Mouse (Mus musculus) NIH3T3 (cell line): Measurements from ENCODE around the gene Sectm1a.
"Not testable (repeated sequence)": the region's sequence is repeated elsewhere in the genome, so short reads cannot be mapped to it uniquely, and the experiment has no call there.

Source experiments
- DNase-seq: peaks from one replicate; pipeline ENCODE4 v3.0.0-alpha.2; 2012; ENCODE audit warnings: low read depth

The Sectm1a gene

DNA sequence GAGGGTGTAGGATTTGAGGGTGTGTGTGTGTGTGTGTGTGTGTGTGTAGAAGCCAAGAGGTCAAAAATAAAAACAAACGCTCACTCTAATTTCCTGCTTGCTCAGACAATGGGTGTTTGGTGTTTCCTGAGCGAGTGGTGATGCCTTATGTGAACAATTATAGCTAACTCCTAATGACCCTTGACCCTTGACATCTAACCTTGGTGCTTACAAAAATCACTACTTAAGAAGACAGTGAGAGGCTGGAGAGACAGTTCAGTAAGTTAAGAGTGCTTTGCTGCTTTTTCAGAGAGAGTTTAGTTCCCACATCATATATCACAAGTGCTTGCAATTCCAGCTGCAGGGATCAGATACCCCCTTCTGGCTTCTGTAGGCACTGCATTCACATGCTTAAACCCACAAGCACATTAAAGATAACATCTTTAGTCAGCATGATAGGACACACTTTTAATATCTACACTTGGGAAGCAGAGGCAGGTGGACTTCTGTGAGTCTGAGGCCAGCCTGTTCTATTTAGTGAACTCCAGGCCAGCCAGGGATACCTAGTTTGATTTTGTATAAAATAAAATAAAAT is 33.1 kb downstream of the Sectm1a start:
- peak; percentile 78 for DNase-seq

DNA sequence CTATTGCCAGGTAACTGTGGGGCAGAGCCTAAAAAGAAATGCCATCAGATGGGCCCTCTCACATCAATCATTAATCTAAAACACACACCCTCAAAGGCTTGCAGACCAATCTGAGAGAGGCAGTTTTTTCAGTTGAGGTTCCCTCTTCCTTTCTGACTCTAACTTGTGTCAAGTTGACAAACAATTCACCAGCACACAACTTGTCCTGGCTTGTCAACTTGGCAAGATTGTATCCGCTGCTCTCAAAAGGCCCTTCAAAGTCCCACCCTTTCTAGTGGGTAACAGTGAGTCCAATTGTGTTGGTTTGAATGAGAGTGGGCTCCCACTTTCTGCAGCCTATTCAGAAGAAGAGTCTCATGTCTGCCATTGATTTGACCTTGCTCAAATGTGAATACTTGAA is 35.7 kb downstream of the Sectm1a start:
- DNase-seq: no peak

DNA sequence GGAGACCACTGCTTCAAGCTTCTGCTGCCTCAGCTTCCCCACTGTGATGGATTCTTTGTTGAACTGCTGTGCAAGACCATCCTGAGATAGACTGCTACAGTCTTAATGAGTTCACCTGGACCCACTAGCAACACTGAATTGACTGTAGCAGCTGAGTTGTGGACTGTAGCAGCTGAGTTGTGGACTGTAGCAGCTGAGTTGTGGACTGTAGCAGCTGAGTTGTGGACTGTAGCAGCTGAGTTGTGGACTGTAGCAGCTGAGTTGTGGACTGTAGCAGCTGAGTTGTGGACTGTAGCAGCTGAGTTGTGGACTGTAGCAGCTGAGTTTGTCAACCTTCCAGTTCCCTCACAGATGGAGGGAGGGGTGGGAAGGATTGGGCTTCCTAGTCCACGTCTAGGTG is 38.0 kb downstream of the Sectm1a start:
- DNase-seq: not testable (repeated sequence)

DNA sequence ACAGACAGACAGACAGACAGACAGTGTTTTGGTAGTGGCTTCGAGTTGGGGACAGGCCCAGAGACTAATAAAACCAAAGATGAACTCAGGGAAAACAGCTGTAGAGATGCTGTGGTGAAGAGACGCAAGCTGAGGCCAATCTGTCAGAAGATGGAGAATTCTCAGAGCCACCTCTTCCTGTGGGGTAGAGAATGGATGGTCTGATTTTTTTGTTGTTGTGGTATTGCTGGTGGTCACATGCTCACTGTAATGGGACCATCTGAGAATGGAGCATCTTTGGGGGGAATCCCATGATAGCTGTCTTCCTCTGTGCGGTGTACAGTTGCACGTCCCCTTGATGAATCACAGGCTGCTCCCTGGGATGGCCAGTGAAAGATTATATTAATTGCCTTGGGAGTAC is 38.5 kb downstream of the Sectm1a start:
- DNase-seq: no peak

DNA sequence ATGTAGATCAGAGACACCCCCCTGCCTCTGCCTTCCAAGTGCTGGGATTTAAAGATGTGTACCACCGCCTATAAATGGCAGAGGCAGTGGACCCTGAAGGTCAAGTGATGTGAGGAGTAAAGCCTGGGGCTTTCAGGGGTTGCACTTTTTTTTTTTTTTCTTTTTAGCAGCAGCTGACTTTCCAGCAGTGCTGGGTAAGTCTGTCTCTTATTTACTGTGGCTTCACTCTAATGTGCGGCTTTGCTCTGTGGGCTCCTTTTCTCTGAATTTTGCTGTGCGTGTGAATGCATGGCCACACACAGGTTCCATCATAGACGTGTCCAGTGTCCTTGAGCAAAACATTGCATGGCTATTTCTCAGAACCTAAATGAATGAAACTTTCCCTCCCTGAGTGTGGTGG is 39.4 kb downstream of the Sectm1a start:
- no peak for DNase-seq

DNA sequence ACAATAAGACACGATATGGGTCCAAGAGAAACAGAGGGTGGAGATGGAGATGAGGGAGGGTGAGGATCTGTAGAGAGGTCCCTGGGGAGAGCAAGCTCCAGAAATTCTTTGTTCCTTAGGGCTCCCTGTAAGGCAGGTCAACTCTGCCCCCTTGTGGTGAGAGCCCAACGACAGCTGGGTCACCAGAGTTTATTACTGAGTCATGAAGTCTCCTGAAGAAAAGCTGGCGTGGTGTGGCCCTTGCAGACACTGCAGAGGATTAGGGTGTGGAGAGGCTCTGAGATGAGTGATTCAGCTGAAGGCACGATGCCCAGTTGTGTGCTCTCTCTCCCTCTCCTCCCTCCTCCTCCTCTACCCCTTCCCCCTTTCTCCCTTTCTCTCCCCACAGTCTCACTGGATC is 39.8 kb downstream of the Sectm1a start:
- peak; percentile 97 for DNase-seq

DNA sequence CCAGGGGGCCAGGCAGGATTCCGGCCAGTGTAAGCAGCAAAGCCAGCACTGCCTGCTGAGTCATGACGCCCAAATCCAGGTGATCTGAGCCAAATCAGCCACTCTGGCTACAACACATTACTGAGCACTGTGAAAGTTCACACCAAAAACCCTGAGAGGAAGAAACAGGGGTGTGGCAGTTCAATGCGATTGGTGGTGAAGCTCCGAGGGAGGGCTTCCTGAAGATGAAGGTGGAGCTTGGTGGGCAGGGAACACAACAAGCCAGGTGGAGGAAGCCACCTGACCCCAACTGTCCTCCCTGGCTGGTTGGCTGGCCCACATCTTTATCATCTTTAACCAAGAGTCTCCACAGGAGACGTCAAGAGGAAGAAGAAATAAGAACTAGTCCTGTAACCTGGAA is 41.7 kb downstream of the Sectm1a start, which contains the start of gene Cd7:
Gene Cd7 (minus strand): TSS at position 117 of the 400 bp plus-strand sequence.
- DNase-seq: no peak

DNA sequence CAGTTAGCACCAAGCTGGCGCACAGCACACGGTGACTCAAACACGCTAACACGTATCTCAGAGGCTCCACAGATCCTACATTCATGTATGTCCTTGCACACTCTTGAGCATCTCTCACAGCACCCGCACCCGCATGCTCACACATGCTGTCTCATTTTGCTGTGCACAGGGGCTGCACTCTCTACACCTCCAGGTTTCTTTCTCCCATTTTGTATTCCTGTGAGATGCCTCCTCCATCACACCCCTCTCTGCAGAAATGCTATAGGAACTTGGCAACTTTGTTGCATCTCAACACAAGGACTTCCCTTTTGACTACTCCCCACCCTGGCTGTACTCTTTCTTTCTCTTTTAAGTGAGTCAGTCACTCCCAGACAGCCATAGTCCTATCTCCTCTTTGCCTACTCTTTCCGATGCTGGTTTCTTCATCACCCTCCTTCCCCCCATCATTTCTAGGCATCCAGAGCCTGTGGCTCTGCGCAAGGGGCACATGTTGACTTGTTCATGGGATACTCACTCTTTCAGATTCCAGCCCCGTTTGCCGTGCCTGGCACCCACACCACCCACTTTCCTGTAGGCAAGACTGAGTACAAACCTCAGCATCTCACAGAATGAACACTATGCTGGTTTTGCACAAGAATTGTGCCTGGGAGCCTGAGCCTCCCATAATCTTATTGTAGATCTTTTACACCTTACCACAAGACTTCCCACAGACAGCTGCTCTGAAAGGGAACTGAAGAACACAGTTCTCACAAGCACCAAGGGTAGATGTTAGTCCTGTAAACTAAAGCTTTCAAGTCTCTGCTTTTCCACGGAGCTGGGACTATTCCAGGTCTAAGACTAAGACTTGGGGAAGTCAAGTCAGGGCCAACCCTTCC is 42.4 kb downstream of the Sectm1a start:
- DNase-seq: peak; percentile 8

DNA sequence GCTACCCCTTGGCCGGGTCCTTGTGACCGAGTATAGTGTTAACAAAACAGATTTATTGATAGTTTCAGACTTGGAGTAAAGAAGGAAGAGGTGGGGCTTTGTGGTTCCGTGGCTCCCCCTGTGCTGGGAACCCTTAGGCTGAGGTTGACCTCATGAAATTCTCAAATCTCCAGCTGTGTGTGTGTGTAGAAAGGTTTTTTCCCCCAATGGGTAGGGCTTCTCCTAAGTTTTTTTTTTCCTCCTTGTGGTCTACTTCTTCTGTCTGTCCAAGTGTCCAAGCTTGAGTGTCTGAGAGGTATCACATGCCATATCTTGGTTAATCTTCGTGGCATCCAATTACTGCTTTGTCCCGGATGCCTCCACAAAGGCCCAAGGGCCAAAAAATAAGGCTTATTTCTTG is 47.9 kb downstream of the Sectm1a start:
- DNase-seq: no peak

DNA sequence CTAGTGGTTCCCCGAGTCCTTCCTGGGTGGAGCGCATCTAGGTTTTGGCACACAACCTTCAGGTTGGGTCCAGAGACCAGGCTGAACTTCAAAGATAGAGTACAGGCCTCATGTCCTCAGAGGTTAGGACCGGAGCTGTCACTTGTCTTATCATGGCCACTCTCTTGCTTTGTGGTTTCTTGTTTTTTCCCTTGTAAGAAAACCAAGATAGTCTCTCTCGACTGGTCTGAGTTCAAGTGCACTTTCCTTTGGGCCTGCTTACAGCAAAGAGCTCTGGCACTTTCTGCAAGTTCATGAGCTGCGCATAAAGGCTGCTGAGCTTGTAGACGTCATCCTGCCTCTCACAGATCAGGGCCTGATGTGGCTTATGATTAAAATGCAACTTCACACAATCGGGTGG is 53.8 kb downstream of the Sectm1a start:
- DNase-seq: no peak

DNA sequence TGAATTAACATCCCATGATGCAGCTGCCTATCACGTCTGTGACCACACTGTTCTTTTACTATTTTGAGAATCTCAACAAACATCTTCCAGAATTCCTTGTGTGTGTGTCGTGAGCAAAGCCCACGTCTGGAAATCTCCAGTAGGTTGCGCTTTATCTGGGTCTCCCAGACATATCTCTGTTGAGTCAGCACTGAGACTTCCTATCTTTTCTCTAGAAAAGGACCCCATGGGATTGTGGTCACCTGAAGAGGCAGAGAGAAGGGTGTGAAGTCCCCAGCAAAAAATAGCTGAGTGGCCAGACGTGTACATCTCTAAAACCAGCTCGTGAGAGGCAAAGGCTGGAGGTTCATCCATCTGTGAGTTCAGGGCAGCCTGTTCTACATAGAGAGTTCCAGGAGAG is 56.9 kb downstream of the Sectm1a start:
- DNase-seq: no peak

DNA sequence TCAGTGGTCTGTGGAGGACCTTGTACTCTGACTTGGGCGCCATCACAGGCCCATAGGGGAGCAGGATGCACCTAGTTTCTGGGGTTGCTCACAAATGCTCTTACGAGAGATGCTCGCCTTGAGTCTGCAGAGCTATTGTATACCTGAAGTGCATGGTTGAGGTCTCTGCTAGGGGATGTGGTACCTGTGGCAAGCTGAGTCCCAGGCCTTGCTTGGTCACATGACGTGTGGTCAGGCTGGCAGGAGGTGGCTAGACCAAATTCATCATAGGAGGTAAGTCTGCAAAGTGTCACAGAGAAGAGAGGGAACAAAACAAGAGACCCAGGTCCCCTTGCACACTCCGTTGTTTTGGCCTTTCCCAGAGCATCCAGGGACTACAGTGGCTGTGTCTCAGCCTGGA is 61.5 kb downstream of the Sectm1a start:
- DNase-seq: no peak

DNA sequence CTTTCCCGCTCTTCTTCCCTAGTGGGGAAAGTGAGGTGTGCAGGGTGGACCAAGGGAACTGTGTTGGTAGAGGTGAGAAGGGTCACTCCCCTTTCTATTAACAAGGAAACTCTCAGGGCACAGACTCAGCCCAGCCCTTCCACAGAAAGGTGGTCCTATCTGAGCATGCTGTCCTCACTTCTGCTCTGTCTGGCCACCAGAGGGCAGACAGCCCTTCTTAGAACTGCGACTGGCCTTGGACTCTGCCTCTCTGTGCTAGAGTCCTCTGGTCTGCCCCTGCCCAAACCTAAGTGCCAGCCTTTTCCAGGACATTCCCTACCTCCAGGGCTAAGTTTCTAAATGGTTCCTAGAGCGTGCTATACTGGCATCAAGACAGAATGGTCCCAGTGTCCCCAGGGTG is 63.3 kb downstream of the Sectm1a start:
- peak; percentile 85 for DNase-seq
